Mouse (Mus musculus): ENCODE results near the gene Grm7. TPM values are rescaled to one million over a fixed set of nuclear protein-coding genes. Genes with fewer than 3 reads are reported as not detected.

Grm7 gene
- polyA plus RNA-seq, 1 experiment from 2014 or later = 1.4 TPM

- Histone ChIP-seq H3K4me3 (replicated peaks) (no peak overlapping the region), H3K36me3 (no peaks in the 10 kb centered on the region), H3K4me1 (replicated peaks) (no peaks in the 10 kb centered on the region), H3K9me3 (no peaks in the 10 kb centered on the region), H3K9ac (replicated peaks) (no peak overlapping the region), H3K4me2 (no peak overlapping the region), H3K27me3 (no peaks in the 10 kb centered on the region), H3K27ac (no peak overlapping the region)
- ATAC-seq (ENCODE audit: insufficient number of reproducible peaks, insufficient read depth, low FRiP score, low TSS enrichment, low read depth) = no peak
- WGBS = 88% methylated on average over 2 of the region's 2 CpGs
Observed at GRCm38 (mm10) chr6:110733914-110734313, 88.5 kb downstream of the Grm7 start.

GRCm38 (mm10) chr6:110743981-110744670 is 98.7 kb downstream of the Grm7 start:
- Histone ChIP-seq H3K4me2 (peak overlapping the region; percentile 26; the same call in 1 of the 2 replicates), H3K9ac (replicated peaks) (no peak overlapping the region), H3K27me3 (no peaks in the 10 kb centered on the region), H3K9me3 (no peaks in the 10 kb centered on the region), H3K27ac (no peak overlapping the region), H3K36me3 (no peaks in the 10 kb centered on the region), H3K4me1 (replicated peaks) (no peaks in the 10 kb centered on the region; the same call in 1 of the 2 replicates), H3K4me3 (replicated peaks) (no peak overlapping the region)
- 33% methylated on average over 7 of the region's 7 CpGs for WGBS
- no peak; the same call in 1 of the 2 replicates for ATAC-seq (ENCODE audit: insufficient number of reproducible peaks, insufficient read depth, low FRiP score, low TSS enrichment, low read depth)

- Histone ChIP-seq H3K9ac (replicated peaks) (no peak overlapping the region), H3K27ac (no peak overlapping the region), H3K27me3 (no peaks in the 10 kb centered on the region), H3K4me1 (replicated peaks) (no peaks in the 10 kb centered on the region), H3K36me3 (no peaks in the 10 kb centered on the region), H3K4me3 (replicated peaks) (no peak overlapping the region), H3K4me2 (no peak overlapping the region), H3K9me3 (no peaks in the 10 kb centered on the region)
- WGBS = 88% methylated on average over 5 of the region's 5 CpGs
- no peak for ATAC-seq (ENCODE audit: insufficient number of reproducible peaks, insufficient read depth, low FRiP score, low TSS enrichment, low read depth)
Observed at GRCm38 (mm10) chr6:110755921-110756320, 110.5 kb downstream of the Grm7 start.

GRCm38 (mm10) chr6:110769588-110769987 is 124.2 kb downstream of the Grm7 start:
- Histone ChIP-seq H3K4me2 (no peak overlapping the region), H3K27ac (no peak overlapping the region), H3K4me1 (replicated peaks) (no peaks in the 10 kb centered on the region), H3K9ac (replicated peaks) (no peak overlapping the region), H3K27me3 (no peaks in the 10 kb centered on the region), H3K36me3 (no peaks in the 10 kb centered on the region), H3K4me3 (replicated peaks) (no peak overlapping the region), H3K9me3 (no peaks in the 10 kb centered on the region)
- ATAC-seq (ENCODE audit: insufficient number of reproducible peaks, insufficient read depth, low FRiP score, low TSS enrichment, low read depth) = no peak

- 50% methylated on average over 1 of the region's 1 CpGs for WGBS
- Histone ChIP-seq H3K27me3 (no peaks in the 10 kb centered on the region), H3K36me3 (no peaks in the 10 kb centered on the region), H3K4me3 (replicated peaks) (no peak overlapping the region), H3K9ac (replicated peaks) (no peak overlapping the region), H3K4me2 (no peak overlapping the region), H3K4me1 (replicated peaks) (no peaks in the 10 kb centered on the region), H3K27ac (no peak overlapping the region), H3K9me3 (no peaks in the 10 kb centered on the region)
- ATAC-seq (ENCODE audit: insufficient number of reproducible peaks, insufficient read depth, low FRiP score, low TSS enrichment, low read depth) = no peak
Observed at GRCm38 (mm10) chr6:110772652-110773051, 127.3 kb downstream of the Grm7 start.

GRCm38 (mm10) chr6:110776046-110776445 is 130.7 kb downstream of the Grm7 start:
- Histone ChIP-seq H3K4me2 (no peak overlapping the region), H3K27me3 (no peaks in the 10 kb centered on the region), H3K9ac (replicated peaks) (no peak overlapping the region), H3K9me3 (no peaks in the 10 kb centered on the region), H3K4me3 (replicated peaks) (no peak overlapping the region), H3K4me1 (replicated peaks) (no peaks in the 10 kb centered on the region), H3K36me3 (no peaks in the 10 kb centered on the region), H3K27ac (no peak overlapping the region)
- no peak for ATAC-seq (ENCODE audit: insufficient number of reproducible peaks, insufficient read depth, low FRiP score, low TSS enrichment, low read depth)
- 80% methylated on average over 6 of the region's 6 CpGs for WGBS

- no peak for ATAC-seq (ENCODE audit: insufficient number of reproducible peaks, insufficient read depth, low FRiP score, low TSS enrichment, low read depth)
- no peaks in the 10 kb centered on the region for H3K27me3 ChIP-seq
- 70% methylated on average over 1 of the region's 1 CpGs for WGBS
- H3K4me2 ChIP-seq = no peak overlapping the region
- H3K9me3 ChIP-seq = no peaks in the 10 kb centered on the region
- no peak overlapping the region for H3K9ac ChIP-seq (replicated peaks)
- H3K4me1 ChIP-seq (replicated peaks) = no peaks in the 10 kb centered on the region
- no peaks in the 10 kb centered on the region for H3K36me3 ChIP-seq
- H3K4me3 ChIP-seq (replicated peaks) = no peak overlapping the region
- H3K27ac ChIP-seq = no peak overlapping the region
Observed at GRCm38 (mm10) chr6:110785497-110785928, 140.1 kb downstream of the Grm7 start.

- WGBS = 92% methylated on average over 2 of the region's 2 CpGs
- no peaks in the 10 kb centered on the region for H3K9me3 ChIP-seq
- no peaks in the 10 kb centered on the region for H3K4me1 ChIP-seq (replicated peaks)
- H3K9ac ChIP-seq (replicated peaks) = no peak overlapping the region
- no peaks in the 10 kb centered on the region for H3K27me3 ChIP-seq
- H3K27ac ChIP-seq = no peak overlapping the region
- H3K4me2 ChIP-seq = no peak overlapping the region
- no peak overlapping the region for H3K4me3 ChIP-seq (replicated peaks)
- H3K36me3 ChIP-seq = no peaks in the 10 kb centered on the region
- no peak for ATAC-seq (ENCODE audit: insufficient number of reproducible peaks, insufficient read depth, low FRiP score, low TSS enrichment, low read depth)
Observed at GRCm38 (mm10) chr6:110792696-110793095, 147.3 kb downstream of the Grm7 start.

GRCm38 (mm10) chr6:110807481-110807880 is 162.1 kb downstream of the Grm7 start:
- WGBS = 73% methylated on average over 5 of the region's 5 CpGs
- no peak overlapping the region for H3K9ac ChIP-seq (replicated peaks)
- H3K9me3 ChIP-seq = no peaks in the 10 kb centered on the region
- H3K27me3 ChIP-seq = no peaks in the 10 kb centered on the region
- no peak overlapping the region for H3K4me3 ChIP-seq (replicated peaks)
- no peak overlapping the region for H3K27ac ChIP-seq
- H3K4me1 ChIP-seq (replicated peaks) = no peaks in the 10 kb centered on the region
- ATAC-seq (ENCODE audit: insufficient number of reproducible peaks, insufficient read depth, low FRiP score, low TSS enrichment, low read depth) = no peak
- no peak overlapping the region for H3K4me2 ChIP-seq
- no peaks in the 10 kb centered on the region for H3K36me3 ChIP-seq

- H3K27ac ChIP-seq = no peak overlapping the region
- H3K4me1 ChIP-seq (replicated peaks) = no peaks in the 10 kb centered on the region
- no peaks in the 10 kb centered on the region for H3K36me3 ChIP-seq
- no peaks in the 10 kb centered on the region for H3K9me3 ChIP-seq
- no peak overlapping the region for H3K4me2 ChIP-seq
- no peaks in the 10 kb centered on the region for H3K27me3 ChIP-seq
- no peak overlapping the region for H3K9ac ChIP-seq (replicated peaks)
- 70% methylated on average over 5 of the region's 5 CpGs for WGBS
- no peak for ATAC-seq (ENCODE audit: insufficient number of reproducible peaks, insufficient read depth, low FRiP score, low TSS enrichment, low read depth)
- H3K4me3 ChIP-seq (replicated peaks) = no peak overlapping the region
Observed at GRCm38 (mm10) chr6:110812214-110812613, 166.8 kb downstream of the Grm7 start.

- ATAC-seq (ENCODE audit: insufficient number of reproducible peaks, insufficient read depth, low FRiP score, low TSS enrichment, low read depth) = no peak
- no peak overlapping the region for H3K9ac ChIP-seq (replicated peaks)
- no peak overlapping the region for H3K4me2 ChIP-seq
- H3K36me3 ChIP-seq = no peaks in the 10 kb centered on the region
- 89% methylated on average over 2 of the region's 2 CpGs for WGBS
- H3K4me3 ChIP-seq (replicated peaks) = no peak overlapping the region
- no peaks in the 10 kb centered on the region for H3K9me3 ChIP-seq
- H3K27me3 ChIP-seq = no peaks in the 10 kb centered on the region
- H3K4me1 ChIP-seq (replicated peaks) = no peaks in the 10 kb centered on the region
- no peak overlapping the region for H3K27ac ChIP-seq
Observed at GRCm38 (mm10) chr6:110818236-110818635, 172.9 kb downstream of the Grm7 start.

- H3K4me3 ChIP-seq (replicated peaks) = no peak overlapping the region
- no peak overlapping the region for H3K27ac ChIP-seq
- no peaks in the 10 kb centered on the region for H3K27me3 ChIP-seq
- H3K4me1 ChIP-seq (replicated peaks) = no peaks in the 10 kb centered on the region
- H3K4me2 ChIP-seq = no peak overlapping the region
- H3K9me3 ChIP-seq = no peaks in the 10 kb centered on the region
- no peak overlapping the region for H3K9ac ChIP-seq (replicated peaks)
- no peaks in the 10 kb centered on the region for H3K36me3 ChIP-seq
- no peak for ATAC-seq (ENCODE audit: insufficient number of reproducible peaks, insufficient read depth, low FRiP score, low TSS enrichment, low read depth)
Observed at GRCm38 (mm10) chr6:110868311-110868710, 222.9 kb downstream of the Grm7 start.

Data from limb, embryonic 12.5 days (tissue).